Mouse (Mus musculus) retina, adult 2 months (tissue): ENCODE measurements at regions not wholly inside any gene's neighbourhood (a gene's known extent, or its start where the extent isn't known, plus 50 kb on each side); places are given as distances from the start of the nearest gene placed in this dataset.

Source experiments
- DNase-seq: peaks from one replicate; pipeline ENCODE4 v3.0.0-alpha.2; 2012; ENCODE audit warnings: low read depth, low spot score

- no peak for DNase-seq
Observed at GRCm38 (mm10) chr15:59836631-59837030, 179.8 kb downstream of the 4933412E24Rik start.

GRCm38 (mm10) chr15:59833232-59833631 lies 183.2 kb downstream of the 4933412E24Rik start:
- no peak for DNase-seq

- DNase-seq, result no peak
Observed at GRCm38 (mm10) chr15:59831481-59831880, 184.9 kb downstream of the 4933412E24Rik start.

- no peak for DNase-seq
Observed at GRCm38 (mm10) chr15:59830553-59831462, 185.6 kb downstream of the 4933412E24Rik start.

- DNase-seq, result peak; percentile 52
Observed at GRCm38 (mm10) chr15:59828421-59828820, 188.0 kb downstream of the 4933412E24Rik start.

- DNase-seq, result peak; percentile 43
Observed at GRCm38 (mm10) chr15:59826164-59826950, 190.1 kb downstream of the 4933412E24Rik start.

GRCm38 (mm10) chr15:59823921-59824320 lies 192.5 kb downstream of the 4933412E24Rik start:
- DNase-seq, result no peak

- DNase-seq, result no peak
Observed at GRCm38 (mm10) chr15:59822995-59823681, 193.3 kb downstream of the 4933412E24Rik start.

- no peak for DNase-seq
Observed at GRCm38 (mm10) chr15:59820317-59820716, 196.1 kb downstream of the 4933412E24Rik start.

- DNase-seq, result no peak
Observed at GRCm38 (mm10) chr15:59816031-59816430, 200.4 kb downstream of the 4933412E24Rik start.

GRCm38 (mm10) chr15:59811566-59811965 lies 204.8 kb downstream of the 4933412E24Rik start:
- no peak for DNase-seq

GRCm38 (mm10) chr15:59809361-59809760 lies 207.1 kb downstream of the 4933412E24Rik start:
- no peak for DNase-seq

- DNase-seq, result no peak
Observed at GRCm38 (mm10) chr15:59807723-59808122, 208.7 kb downstream of the 4933412E24Rik start.

GRCm38 (mm10) chr15:59805771-59806170 lies 210.6 kb downstream of the 4933412E24Rik start:
- no peak for DNase-seq

- DNase-seq, result no peak
Observed at GRCm38 (mm10) chr15:59804821-59805220, 211.6 kb downstream of the 4933412E24Rik start.

GRCm38 (mm10) chr15:59804394-59804793 lies 212.0 kb downstream of the 4933412E24Rik start:
- DNase-seq, result no peak

- DNase-seq, result no peak
Observed at GRCm38 (mm10) chr15:59802276-59802675, 214.1 kb downstream of the 4933412E24Rik start.

GRCm38 (mm10) chr15:59799124-59799815 lies 217.1 kb downstream of the 4933412E24Rik start:
- DNase-seq, result no peak

GRCm38 (mm10) chr15:59798486-59798885 lies 217.9 kb downstream of the 4933412E24Rik start:
- no peak for DNase-seq

GRCm38 (mm10) chr15:59795717-59796116 lies 220.7 kb downstream of the 4933412E24Rik start:
- no peak for DNase-seq

- no peak for DNase-seq
Observed at GRCm38 (mm10) chr15:59794871-59795270, 221.5 kb downstream of the 4933412E24Rik start.
